Mouse (Mus musculus) thymus, postnatal 10 days (tissue): ENCODE results near the gene Otulinl.
"Not testable (repeated sequence)": the region's sequence is repeated elsewhere in the genome, so short reads cannot be mapped to it uniquely, and the experiment has no call there.

Source experiments
- DNase-seq, 2 experiments: peaks; one replicate each; pipeline ENCODE4 v3.0.0; 2021; ENCODE audit warnings: low spot score in 2 of 2

Gene Otulinl

DNA sequence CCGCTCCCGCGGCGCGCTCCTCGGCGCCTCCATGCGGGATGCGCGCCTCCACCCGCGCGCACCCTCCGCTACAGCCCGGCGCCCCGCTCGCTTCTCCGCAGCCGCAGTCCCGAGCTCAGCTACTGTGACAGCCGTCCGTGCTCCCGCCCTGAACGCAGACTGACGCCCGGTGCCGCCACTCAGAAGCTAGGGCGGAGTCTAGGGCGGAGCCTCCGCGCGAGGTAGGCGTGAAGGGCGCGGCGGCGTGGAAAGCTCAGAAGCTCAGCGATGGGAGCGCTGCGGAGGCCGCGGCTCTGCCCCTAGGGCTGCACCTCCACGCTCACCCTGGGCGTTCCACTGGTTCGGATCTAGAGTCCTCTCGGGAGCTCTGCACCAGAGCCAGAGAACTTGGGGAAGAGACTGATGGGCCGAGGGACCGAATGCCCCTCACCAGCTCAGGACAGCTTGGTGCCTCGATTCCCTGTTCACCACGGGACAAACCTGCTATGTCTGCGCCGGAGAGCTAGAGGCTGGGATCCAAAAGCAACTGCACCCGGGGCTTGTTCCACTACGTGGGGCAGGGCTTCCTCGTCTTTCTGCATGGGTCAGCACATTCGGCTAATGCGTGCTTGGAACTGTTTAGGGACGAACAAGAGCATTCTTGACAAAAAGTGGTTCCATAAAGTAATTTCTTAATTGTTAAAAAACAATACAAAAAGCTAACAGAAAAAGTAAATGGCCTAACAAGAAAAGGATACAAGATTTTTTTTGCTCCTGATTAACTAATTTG is at the start of gene Otulinl:
Otulinl (minus strand) TSS at position 161 of the 769 bp plus-strand sequence.
- DNase-seq, result peak; percentile 95 to 97

DNA sequence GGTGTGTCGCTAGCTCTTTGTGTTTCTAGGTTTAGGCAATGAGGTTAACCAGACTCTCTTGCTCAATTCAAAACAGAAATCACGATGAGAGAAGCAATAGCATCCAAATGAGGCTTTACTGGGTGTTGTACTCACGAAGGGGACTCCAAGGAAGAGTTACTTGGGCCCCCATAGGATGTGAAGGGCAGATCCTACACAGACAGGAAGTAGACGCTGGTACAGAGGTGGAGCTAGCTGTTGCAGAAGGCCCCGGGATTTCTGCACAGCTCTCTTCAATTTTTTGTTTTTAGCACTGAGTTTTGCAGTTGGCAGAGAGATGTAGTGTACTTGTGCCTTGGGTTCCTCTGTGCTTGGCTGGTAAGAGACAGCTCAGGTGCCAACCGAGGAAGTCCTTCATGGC is 44.8 kb upstream of the Otulinl start:
- no peak for DNase-seq

DNA sequence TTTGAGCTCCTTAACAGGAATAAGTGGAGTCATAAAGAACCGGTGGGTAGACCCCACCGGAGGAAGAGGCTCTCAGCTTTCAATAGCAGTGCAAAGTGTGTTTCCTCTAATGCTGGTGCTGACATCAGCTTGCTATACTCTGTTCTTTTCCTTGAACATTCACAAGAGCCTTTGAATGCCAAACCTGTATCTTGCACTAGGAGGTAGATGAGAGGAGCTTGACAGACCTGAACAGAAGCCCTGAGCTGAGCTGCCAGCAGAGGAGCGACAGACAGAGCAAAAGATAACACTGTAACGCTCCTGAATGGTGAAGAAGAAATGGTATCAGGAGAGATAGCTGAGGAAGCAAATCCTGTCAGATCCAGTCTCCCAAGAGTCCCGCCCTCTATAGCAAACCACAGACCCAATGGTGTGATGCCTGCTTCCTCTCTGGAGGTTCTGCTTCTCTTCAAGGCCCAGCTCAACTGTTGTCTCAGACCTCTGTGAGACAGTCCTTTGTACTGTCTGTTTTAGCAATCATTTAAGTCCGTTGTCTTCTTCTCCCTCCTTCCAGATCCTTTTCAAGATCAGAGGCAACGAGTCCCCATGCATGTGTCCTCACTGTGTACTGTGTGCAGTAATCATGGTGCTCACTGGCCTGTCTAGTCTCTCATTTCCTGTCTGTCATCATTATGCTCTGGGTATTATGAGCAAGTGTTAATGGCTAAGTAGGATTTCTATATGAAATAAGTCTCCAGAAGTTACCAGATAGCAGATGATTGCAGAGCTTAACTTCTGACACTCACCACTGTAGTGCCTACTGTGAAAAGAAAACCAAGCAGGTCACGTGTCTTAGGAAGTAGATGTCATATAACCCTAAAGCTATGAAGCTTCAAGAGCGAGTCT is 43.7 kb upstream of the Otulinl start:
- no peak for DNase-seq

DNA sequence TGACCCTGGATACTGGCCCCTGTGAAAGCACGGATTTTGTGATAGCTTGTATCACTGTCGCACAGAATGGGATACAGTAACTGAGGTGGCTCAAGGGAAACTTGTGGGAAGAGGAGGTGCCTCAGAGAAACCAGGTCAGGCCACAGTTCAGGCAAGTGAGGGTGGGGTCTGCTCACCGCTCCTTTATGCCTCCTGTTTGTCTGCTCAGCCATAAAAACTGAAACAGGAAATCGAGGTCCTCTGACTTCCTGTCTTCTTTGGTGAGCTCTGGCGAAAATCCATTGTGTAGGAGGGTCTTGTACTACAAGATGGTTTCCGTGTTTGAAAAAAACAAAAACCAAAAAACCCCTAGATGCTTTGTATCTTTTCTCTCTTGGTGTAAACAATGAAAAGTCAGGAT is 42.9 kb upstream of the Otulinl start:
- DNase-seq, result peak; percentile 45 to 54

DNA sequence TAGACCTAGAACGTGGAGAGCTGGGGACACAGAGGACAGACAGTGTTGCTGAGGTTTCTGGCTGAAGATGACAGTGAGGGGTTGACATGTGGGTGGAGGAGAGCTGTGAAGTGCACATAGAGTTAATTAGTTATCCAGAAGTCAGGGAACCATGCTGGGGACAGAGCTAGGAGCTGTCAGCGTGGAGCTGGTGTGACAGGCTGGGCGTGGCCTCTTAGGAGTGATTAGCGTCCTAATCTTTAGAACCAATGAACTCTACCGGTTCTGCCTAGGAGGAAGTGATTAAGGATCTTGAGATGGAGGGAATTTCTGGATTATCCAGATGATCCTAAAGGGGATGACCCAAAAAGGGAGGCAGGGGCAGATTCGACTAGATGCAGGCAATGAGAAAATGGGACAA is 42.4 kb upstream of the Otulinl start:
- DNase-seq, result no peak

DNA sequence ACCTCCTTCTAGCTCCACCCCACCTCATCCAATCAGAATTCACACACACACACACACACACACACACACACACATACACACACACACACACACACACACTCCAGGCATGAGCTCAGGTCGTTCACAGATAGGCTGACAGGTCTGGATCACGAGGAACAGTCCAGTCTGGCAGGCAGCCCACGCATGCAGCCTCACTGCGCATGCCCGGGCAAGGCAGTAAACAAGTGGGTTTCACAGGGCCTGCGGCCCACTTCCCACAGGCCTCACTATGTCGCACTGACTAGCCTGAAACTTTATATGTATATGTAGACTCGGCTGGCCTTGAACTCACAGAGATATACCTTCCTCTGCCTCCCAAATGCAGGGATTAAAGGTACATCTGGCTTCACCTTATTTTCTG is 38.9 kb upstream of the Otulinl start:
- DNase-seq, result not testable (repeated sequence)

DNA sequence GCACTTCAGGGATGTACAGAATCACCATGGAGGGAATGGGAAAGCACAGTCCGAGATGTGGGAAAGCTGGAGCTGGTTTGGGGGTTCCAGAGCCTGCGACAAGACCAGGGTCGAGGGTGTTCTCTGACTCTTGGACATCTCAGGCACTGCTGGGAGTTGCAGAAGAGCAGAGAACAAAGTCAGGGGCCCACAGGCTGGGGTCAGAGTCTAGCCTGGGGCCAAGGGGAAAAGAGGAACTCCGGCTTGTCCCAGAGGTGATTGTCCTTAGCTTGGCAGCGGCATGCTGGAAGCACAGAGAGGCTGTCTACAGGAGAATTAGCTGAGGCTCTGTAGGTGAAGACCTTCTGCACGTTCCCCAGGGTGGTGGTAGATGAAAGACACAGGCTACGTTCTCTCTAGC is 37.3 kb upstream of the Otulinl start:
- DNase-seq, result no peak

DNA sequence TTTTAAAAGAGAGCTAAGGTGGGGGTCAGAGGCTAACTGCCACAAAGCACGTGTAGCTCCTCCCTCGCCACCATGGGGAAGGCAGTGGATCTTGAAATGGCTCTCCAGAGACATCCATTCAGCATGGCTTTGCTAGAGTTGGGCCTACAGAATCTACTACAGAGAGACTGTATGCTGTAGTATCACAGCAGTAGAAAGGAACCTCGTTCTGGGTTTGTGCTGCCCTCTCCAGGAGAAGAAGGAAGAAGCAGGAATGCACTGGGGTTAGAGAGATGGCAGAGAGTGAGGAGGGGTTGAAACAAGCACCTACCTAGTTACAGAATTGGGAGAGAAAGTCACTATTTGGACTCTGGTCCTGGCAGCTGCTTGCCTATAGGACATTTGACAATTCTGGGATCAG is 34.0 kb upstream of the Otulinl start:
- DNase-seq, result peak; percentile 73 to 74

DNA sequence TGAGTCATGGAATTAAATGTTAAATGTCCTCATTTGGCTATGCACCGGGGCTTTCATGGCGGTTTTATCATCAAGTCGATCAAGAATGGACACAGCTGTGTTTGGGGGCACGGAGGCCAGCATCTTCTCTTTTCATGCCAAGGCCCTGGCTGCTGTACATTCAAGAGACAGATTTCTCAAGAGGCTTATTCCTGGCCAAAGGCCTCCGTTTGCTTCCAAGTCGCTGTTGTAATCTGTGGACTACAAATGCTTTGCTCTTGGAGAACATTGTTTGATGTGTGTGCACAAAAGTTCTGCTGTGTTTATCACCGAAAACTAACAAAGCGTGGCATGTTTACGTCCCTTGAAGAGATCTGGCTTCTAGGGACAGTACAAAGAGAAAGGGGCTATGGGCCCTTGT is 29.3 kb upstream of the Otulinl start:
- no peak for DNase-seq

DNA sequence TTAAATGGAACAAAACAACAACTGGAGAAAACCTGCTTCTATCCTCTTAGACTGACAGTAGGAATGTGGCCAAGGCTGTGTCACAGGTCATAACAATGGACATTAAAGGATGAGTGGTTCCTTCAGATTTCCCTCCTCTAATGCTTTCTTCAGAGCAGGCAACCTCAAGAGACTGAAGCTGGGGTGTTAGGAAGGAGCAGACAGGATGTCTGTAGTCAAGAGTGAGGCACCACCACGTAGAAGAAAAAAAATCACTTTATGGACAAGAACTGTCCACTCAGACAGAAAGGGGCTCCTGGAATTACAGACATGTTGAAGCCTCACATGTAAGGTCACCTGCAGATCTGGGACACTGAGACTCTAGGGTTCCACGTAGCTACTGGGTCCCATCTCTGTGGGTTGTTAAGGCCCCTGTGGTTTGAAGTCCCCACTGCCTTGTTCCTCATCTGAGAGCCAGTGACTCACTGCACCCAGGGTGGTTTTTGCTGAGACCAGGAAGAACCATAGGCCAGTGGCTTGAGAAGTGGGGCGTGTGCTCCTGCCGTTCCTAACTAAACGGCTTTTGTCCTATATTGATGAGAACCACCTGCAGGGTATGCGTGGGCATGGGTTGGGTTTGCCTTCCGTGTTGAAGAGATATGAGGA is 27.7 kb upstream of the Otulinl start:
- no peak for DNase-seq

DNA sequence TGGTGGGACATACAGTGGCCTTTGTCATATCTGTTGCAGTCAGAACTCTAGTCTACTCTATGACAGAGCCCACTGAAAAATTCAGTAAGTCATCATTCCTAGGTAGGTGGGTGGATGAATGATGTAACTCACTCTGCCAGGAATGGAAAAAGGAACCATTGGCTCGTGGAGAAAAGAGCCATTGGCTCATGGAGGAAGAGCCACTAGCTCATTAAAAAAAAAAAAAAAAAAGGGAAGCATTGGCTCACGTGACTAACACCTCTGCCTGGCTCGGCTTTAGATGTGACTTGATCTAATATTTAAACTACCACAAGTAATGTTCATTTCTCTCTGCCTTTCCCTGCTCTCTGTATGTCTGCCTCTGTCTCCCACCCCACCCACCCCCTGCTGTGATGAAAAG is 27.1 kb upstream of the Otulinl start:
- DNase-seq, result no peak

DNA sequence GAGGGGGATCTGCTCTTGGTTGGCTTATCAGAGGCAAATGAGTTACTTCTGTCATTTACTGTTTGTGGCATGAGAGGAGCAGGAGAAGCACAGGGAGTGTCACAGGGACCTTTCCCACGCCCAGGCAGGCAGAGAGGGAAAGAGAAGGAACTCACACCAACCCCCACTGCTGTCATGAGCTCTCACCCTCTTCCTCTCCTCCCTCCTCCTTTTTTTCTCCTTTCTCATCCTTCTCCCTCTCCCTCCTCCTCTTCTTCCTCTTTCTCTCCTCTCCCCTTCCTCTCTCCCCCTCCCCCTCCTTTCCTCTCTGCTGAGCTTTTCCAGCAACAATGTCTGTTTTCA is 21.6 kb upstream of the Otulinl start:
- no peak for DNase-seq

DNA sequence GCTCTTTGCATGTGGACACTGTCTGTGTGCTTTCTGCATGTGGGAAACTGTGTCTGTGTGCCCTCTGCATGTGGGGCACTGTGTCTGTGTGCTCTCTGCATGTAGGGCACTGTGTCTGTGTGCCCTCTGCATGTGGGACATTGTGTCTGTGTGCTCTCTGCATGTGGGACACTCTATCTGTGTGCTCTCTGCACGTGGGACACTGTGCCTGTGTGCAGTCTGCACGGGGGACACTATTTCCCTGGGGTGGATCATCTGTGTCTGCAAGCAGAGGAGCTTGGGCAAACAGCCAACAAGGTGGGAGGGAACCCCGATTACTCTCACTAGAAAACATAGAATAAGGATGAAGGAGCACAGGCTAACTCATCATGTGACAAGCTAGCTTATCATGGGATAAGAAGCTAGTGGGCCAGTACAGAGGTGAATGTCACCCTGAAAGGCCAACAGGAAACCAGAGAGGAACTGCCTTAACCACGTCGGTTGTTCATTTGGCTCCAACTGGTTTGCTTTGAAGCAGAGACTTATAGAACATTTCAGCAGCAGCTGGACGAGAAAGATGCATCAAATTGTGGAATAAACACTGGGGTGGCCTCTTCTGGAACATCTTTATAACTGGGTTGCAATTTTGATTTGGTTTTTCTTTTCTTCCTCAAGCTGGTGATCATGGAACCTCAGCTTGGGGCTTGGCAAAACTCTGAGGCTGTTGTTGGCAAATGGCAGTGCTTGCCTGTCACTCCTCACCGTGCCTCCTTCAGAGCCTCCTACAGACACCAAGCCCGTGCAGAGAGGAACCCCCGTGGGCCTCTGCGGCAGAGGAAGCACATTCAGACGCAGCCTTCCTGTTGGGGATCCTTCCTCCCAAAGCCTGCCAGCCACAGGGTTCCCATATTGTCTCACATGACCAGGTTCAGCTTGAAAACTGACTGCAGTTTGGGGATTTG is 20.9 kb upstream of the Otulinl start:
- peak; percentile 66 to 69 for DNase-seq

DNA sequence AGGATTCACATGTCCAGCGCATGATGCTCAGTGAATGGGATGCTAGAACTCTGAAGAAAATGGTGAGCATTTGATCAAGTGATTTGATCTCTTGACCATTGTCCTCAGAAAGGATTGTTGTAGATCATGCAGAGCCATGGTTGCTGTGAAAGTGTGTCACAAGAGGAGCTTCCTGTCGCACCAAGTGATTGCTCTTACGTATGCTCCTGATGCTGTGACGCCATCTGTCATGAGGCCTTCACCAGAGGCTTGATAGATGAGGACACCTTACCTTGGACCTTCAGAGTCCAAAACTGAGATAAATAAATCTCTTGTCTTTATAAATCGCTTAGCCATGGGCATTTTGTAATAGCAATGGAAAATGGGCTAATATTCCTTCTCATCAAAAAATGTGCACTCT is 16.3 kb upstream of the Otulinl start:
- DNase-seq, result no peak

DNA sequence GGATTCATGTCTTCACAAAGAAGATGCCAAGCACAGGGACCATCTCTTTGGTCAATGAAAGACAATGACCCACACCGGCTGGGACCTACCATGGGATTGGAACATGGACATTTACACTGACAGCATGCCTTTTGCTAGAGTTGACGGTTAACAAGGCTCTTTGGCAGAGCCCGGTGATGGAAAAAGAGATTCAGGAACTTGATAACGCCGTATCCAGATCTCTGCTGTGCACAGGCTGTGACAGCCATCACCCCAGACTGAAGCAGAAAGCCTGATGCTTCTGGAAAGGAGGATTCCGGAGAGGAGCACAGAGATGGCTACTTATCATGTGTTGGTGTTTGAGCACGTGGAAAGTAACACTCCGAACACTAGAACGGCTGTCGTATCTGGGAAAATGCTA is 11.9 kb upstream of the Otulinl start:
- DNase-seq, result no peak

DNA sequence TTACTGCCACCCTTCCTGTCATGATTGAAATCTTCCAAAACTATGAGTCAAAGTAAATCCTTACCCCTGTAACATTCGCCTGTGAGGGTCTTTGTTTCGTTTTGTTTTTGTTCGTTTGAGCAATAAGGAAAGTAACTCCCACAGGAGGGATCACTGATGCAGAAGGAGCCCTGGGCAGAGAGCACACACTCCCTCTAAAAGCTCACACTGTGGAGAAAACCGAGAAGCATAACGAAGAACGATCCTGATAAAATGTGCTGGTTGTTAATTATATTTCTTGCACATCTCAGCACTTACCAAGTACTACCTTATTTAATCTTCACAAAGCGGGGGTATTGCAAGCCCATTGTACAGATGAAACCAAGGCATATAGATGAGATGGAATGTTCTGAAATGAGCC is 10.8 kb upstream of the Otulinl start:
- DNase-seq, result no peak

DNA sequence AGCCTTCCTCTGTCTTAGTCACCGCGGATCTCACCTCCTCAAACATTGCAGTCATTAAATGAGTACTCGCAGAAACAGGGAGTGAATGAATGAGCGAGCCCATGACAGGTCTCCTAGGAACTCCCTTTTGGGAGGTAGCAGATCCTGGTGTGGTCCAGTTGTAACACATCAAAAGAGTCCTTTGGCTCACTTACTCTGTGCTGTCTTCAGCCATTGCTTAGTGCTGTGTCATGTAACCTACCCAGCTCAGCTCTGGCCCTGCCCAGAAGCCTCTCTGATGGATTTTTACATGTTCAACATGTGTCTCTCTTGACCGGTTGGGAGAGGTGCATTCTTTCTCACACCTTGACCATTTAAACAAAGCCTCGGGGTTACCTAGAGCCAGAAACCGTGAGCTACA is 9.8 kb upstream of the Otulinl start:
- DNase-seq, result no peak

DNA sequence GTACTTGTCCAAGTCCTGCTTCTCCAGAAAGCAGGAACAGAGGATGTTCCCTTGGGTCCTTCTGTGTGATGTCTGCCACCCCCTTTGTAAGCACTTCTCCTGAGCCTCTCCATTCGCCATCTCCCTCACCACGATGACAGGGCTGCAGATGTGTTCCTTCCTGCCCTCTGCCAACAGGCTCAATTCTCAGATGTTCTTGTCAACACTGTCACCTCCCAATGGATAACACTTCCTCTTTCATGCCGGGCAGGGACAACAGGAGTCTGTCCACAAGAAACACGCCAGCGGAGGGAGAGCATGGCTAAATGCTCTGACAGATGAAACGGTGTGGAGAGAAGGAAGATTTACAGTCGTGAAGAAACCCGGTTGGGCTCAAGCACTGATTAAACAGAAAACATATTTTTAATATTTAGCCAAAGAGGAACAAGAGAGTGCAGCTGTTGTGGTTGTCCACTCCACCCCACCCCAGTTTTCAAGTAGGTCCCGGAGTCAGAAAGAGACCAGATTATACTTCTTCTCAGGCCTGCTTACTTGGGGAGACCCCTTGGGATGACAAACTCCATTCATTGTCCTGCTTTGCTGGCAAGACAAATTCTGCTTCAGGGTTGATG is 6.8 kb upstream of the Otulinl start:
- DNase-seq, result no peak

DNA sequence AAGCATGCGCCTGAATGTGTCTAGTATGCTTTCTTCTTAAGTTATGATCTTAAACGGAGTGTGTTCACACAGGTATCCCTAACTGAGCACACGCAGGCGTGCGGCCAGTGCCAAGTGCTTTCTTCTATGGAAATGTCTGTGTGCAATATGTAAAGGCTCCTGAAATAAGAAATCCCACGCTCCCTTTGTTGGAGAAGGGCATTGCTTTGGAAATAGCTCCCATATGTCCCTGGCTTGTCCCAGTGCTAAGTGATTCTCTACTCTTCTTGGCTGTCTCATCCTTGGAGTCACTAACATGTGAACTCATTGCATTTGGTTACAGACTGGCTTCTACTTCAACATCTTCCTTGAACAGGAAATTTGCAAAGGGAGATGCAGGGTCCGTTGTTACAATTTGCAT is 3.4 kb upstream of the Otulinl start:
- no peak for DNase-seq

DNA sequence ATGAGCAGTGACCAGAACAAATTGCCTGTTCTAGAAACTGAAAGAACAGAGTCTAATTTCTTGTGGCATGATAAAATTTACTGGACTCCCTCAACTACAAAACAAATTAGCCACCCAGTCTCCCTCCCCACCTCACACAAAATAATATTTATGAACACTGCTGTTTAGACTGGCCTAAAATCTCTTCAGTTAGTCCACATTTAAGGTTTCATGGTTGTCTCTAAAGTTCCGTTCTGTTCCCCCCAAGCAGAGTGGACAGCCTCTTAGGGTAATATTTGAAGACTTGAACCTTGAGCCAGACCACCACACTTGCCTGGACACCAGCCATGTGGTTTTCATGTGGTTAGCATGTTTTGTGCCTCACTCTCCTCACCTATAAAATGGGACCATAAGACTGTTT is 1.8 kb upstream of the Otulinl start:
- DNase-seq, result no peak

DNA sequence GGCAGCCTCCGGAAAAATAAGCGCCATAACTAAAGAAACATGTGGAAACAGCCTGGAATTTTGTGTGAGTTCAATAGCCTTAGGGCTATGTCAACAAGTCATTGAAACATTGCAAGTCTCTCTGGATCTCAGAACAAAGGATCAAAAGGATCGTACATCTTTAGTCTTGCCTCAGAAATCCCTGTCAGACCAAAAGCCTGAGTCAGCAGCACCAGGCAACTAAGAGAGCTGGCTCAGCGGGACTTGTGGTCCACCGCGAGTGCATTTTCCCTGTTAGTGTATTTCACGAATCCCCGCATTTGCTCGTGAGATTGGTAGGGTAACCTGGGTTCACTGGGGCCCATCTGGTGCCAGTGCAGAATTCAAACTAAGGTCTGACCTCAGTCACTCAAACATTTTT is 1.2 kb upstream of the Otulinl start:
- no peak for DNase-seq
